Mouse (Mus musculus) small intestine, adult 2 months (tissue): Measurements from ENCODE around the gene Kxd1.

ENCODE experiments used
- CTCF ChIP-seq: fragments of 200-500 bp; IDR thresholded peaks from 2 replicates; pipeline ENCODE4 v1.5.1; 2012; ENCODE audit warnings: low read depth, mild to moderate bottlenecking, control low read depth, inconsistent platforms, low read length, moderate library complexity, mixed read lengths; ENCODE audit not compliant: insufficient replicate concordance, insufficient read length; ENCODE audit errors: extremely low read depth
- POLR2A ChIP-seq: fragments of 200-500 bp; IDR thresholded peaks from 2 replicates; pipeline ENCODE4 v1.6.1; 2012; ENCODE audit warnings: low read depth, mild to moderate bottlenecking, control low read depth, inconsistent platforms, low read length, moderate library complexity

- TF ChIP-seq POLR2A (no peak), CTCF (no peak)
Measured at GRCm38 (mm10) chr8:70459636-70460035, 68.1 kb downstream of the Kxd1 start.
